Mouse (Mus musculus) erythroblast, embryonic 14.5 days (primary cell): ENCODE data around the gene Tspan14.

Source experiments
- GATA1 ChIP-seq: IDR thresholded peaks from 2 replicates; pipeline ENCODE4 v1.6.1; 2012; ENCODE audit warnings: low read length, inconsistent platforms, mixed read lengths
- TAL1 ChIP-seq: IDR thresholded peaks from 3 replicates; pipeline ENCODE4 v1.6.1; 2012; ENCODE audit warnings: low read length, inconsistent platforms, mixed read lengths

DNA sequence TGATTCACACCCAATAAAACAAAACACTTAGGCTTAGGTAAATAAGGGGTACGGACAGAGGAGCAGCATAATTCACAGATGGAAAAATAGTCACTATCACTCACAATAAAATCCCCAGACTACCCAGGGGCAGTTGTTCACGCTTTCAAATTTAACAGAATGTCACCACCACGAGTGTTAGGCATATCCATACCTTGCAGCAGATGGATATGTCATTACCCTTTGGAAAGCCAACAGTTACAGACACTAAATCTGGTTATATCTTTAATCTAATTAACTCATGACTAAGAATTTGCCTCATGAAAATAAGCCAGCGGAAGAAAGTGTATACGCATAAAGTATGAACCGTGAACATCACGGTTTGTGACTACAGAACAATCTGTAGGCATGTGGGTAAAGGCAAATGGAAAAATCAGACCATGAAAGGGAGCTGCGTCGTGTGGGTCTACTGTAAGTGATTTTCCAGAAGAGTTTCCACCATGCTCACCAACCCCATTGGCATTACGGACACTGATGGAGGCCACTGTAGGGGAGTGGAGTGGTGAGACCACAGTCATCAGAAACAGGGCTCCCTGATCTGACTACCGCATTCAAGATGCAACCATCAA lies 28.1 kb downstream of the Tspan14 start:
- TF ChIP-seq TAL1 (no peak), GATA1 (no peak)
